Mouse (Mus musculus): ENCODE data around the gene Cracr2b.

Cracr2b gene

GRCm38 (mm10) chr7:141460391-141461113, at the start of gene Cracr2b:
Gene Cracr2b (plus strand): TSS chr7:141461094.
- no peak for DNase-seq (ENCODE audit: low read depth in 1 of 2, low spot score in 2 of 2)

GRCm38 (mm10) chr7:141411667-141412066, 49.2 kb upstream of the Cracr2b start:
- no peak for DNase-seq (ENCODE audit: low read depth in 1 of 2, low spot score in 2 of 2)

- no peak for DNase-seq (ENCODE audit: low read depth in 1 of 2, low spot score in 2 of 2)
Measured at GRCm38 (mm10) chr7:141413331-141413730, 47.6 kb upstream of the Cracr2b start.

- peak; percentile 94 to 97 for DNase-seq (ENCODE audit: low read depth in 1 of 2, low spot score in 2 of 2)
Measured at GRCm38 (mm10) chr7:141413809-141414584, 46.9 kb upstream of the Cracr2b start, which contains the start of gene Gatd1. Gene Gatd1 (minus strand): TSS chr7:141414136.

GRCm38 (mm10) chr7:141416144-141416841, 44.6 kb upstream of the Cracr2b start:
- no peak for DNase-seq (ENCODE audit: low read depth in 1 of 2, low spot score in 2 of 2)

- no peak for DNase-seq (ENCODE audit: low read depth in 1 of 2, low spot score in 2 of 2)
Measured at GRCm38 (mm10) chr7:141417731-141418681, 42.9 kb upstream of the Cracr2b start.

- peak in 1 of 2 experiments; percentile 47 for DNase-seq (ENCODE audit: low read depth in 1 of 2, low spot score in 2 of 2)
Measured at GRCm38 (mm10) chr7:141418970-141419369, 41.9 kb upstream of the Cracr2b start.

GRCm38 (mm10) chr7:141420030-141420702, 40.7 kb upstream of the Cracr2b start:
- no peak for DNase-seq (ENCODE audit: low read depth in 1 of 2, low spot score in 2 of 2)

GRCm38 (mm10) chr7:141423811-141424210, 37.1 kb upstream of the Cracr2b start:
- DNase-seq (ENCODE audit: low read depth in 1 of 2, low spot score in 2 of 2), result no peak

- no peak for DNase-seq (ENCODE audit: low read depth in 1 of 2, low spot score in 2 of 2)
Measured at GRCm38 (mm10) chr7:141426948-141427730, 33.8 kb upstream of the Cracr2b start.

GRCm38 (mm10) chr7:141428701-141429100, 32.2 kb upstream of the Cracr2b start:
- DNase-seq (ENCODE audit: low read depth in 1 of 2, low spot score in 2 of 2), result no peak

GRCm38 (mm10) chr7:141429310-141429709, 31.6 kb upstream of the Cracr2b start, which contains the start of gene Cend1:
Gene Cend1 (minus strand): TSS chr7:141429491.
- no peak for DNase-seq (ENCODE audit: low read depth in 1 of 2, low spot score in 2 of 2)

GRCm38 (mm10) chr7:141429840-141430584, 30.9 kb upstream of the Cracr2b start:
- no peak for DNase-seq (ENCODE audit: low read depth in 1 of 2, low spot score in 2 of 2)

- DNase-seq (ENCODE audit: low read depth in 1 of 2, low spot score in 2 of 2), result no peak
Measured at GRCm38 (mm10) chr7:141430585-141431240, 30.2 kb upstream of the Cracr2b start.

GRCm38 (mm10) chr7:141431434-141432185, 29.3 kb upstream of the Cracr2b start:
- no peak for DNase-seq (ENCODE audit: low read depth in 1 of 2, low spot score in 2 of 2)

GRCm38 (mm10) chr7:141432186-141432611, 28.7 kb upstream of the Cracr2b start:
- DNase-seq (ENCODE audit: low read depth in 1 of 2, low spot score in 2 of 2), result no peak

Measured in monocyte, adult 2 months (primary cell).